Mouse (Mus musculus) heart, postnatal 14 days (tissue): ENCODE measurements at regions not wholly inside any gene's neighbourhood (a gene's known extent, or its start where the extent isn't known, plus 50 kb on each side); places are given as distances from the start of the nearest gene placed in this dataset.

Source experiments
- DNase-seq, 2 experiments: peaks; one replicate each; pipeline ENCODE4 v3.0.0; 2021 to 2022
- intact Hi-C: fragments of 180-260 bp; cut with DNase I; formaldehyde crosslinking; loops from one replicate; pipeline ENCODE4 v1.15.1; 2025

GRCm38 (mm10) chr1:128470786-128471185 lies 53.6 kb upstream of the Dars start:
- DNase-seq: no peak
- intact Hi-C loops: loop anchor here (5.0 kb wide), 1 partner anchor 357 kb away; no protein-coding TSS in a partner anchor

- intact Hi-C loops: no loop called here
- no peak for DNase-seq
These were observed 51.9 kb upstream of the Dars start for GRCm38 (mm10) chr1:128469054-128469453.
